Mouse (Mus musculus): ENCODE measurements around the gene Braf. TPM values are rescaled to one million over a fixed set of nuclear protein-coding genes. Genes with fewer than 3 reads are reported as not detected.
"Not testable (repeated sequence)": the region's sequence is repeated elsewhere in the genome, so short reads cannot be mapped to it uniquely, and the experiment has no call there.

Braf gene
- polyA plus RNA-seq (2015; fragmentation: Nextera tagmentation; extraction: Ambion mirVana): 23.6 and 23.8 TPM in 2 replicates

- peak within 1 kb of the TSS; percentile 90 for H3K4me3 ChIP-seq
- no peaks in the 10 kb centered on the region for H3K36me3 ChIP-seq
- H3K4me2 ChIP-seq: peak within 1 kb of the TSS; percentile 82
- peak; percentile 93 for ATAC-seq (ENCODE audit: low FRiP score, low read depth)
- peak within 1 kb of the TSS; percentile 93 for H3K27ac ChIP-seq (replicated peaks)
- H3K27me3 ChIP-seq: no peaks in the 10 kb centered on the region
- WGBS: under 1% methylated on average over 46 of the region's 101 CpGs
- H3K9me3 ChIP-seq: no peaks in the 10 kb centered on the region
- H3K4me1 ChIP-seq (replicated peaks): peaks cover 32% of the 10 kb centered on the region
- H3K9ac ChIP-seq: peak within 1 kb of the TSS; percentile 85
Measured at GRCm38 (mm10) chr6:39724866-39725711, at the start of gene Braf. Braf (minus strand) TSS chr6:39725463.

- 87% methylated on average over 9 of the region's 9 CpGs for WGBS
- Histone ChIP-seq H3K9ac (no peak overlapping the region), H3K36me3 (no peaks in the 10 kb centered on the region), H3K4me1 (replicated peaks) (no peaks in the 10 kb centered on the region), H3K27me3 (no peaks in the 10 kb centered on the region), H3K27ac (replicated peaks) (no peak overlapping the region), H3K4me2 (no peak overlapping the region), H3K4me3 (no peak overlapping the region), H3K9me3 (no peaks in the 10 kb centered on the region)
- no peak for ATAC-seq (ENCODE audit: low FRiP score, low read depth)
Measured at GRCm38 (mm10) chr6:39775029-39775428, 49.8 kb upstream of the Braf start.

- no peaks in the 10 kb centered on the region for H3K9me3 ChIP-seq
- H3K4me2 ChIP-seq: no peak overlapping the region
- ATAC-seq (ENCODE audit: low FRiP score, low read depth): no peak
- H3K4me1 ChIP-seq (replicated peaks): no peaks in the 10 kb centered on the region
- H3K4me3 ChIP-seq: no peak overlapping the region
- no peaks in the 10 kb centered on the region for H3K27me3 ChIP-seq
- H3K9ac ChIP-seq: no peak overlapping the region
- H3K36me3 ChIP-seq: no peaks in the 10 kb centered on the region
- 75% methylated on average over 2 of the region's 2 CpGs for WGBS
- no peak overlapping the region for H3K27ac ChIP-seq (replicated peaks)
Measured at GRCm38 (mm10) chr6:39757229-39757628, 32.0 kb upstream of the Braf start.

GRCm38 (mm10) chr6:39749881-39750280 is 24.6 kb upstream of the Braf start:
- ATAC-seq (ENCODE audit: low FRiP score, low read depth): no peak

GRCm38 (mm10) chr6:39747094-39747493 is 21.8 kb upstream of the Braf start:
- no peaks in the 10 kb centered on the region for H3K27me3 ChIP-seq
- ATAC-seq (ENCODE audit: low FRiP score, low read depth): no peak
- 16% methylated on average over 1 of the region's 1 CpGs for WGBS

More at GRCm38 (mm10) chr6:39749881-39750280, 24.6 kb upstream of the Braf start:
- no peaks in the 10 kb centered on the region for H3K36me3 ChIP-seq
- H3K9me3 ChIP-seq: no peaks in the 10 kb centered on the region
- WGBS: 19% methylated on average over 6 of the region's 6 CpGs
- no peaks in the 10 kb centered on the region for H3K4me1 ChIP-seq (replicated peaks)
- no peak overlapping the region for H3K4me2 ChIP-seq
- H3K9ac ChIP-seq: no peak overlapping the region
- H3K27me3 ChIP-seq: no peaks in the 10 kb centered on the region
- no peak overlapping the region for H3K27ac ChIP-seq (replicated peaks)
- no peak overlapping the region for H3K4me3 ChIP-seq

GRCm38 (mm10) chr6:39745456-39745855 is 20.2 kb upstream of the Braf start:
- H3K27ac ChIP-seq (replicated peaks): no peak overlapping the region
- no peak for ATAC-seq (ENCODE audit: low FRiP score, low read depth)
- H3K9me3 ChIP-seq: no peaks in the 10 kb centered on the region
- no peak overlapping the region for H3K9ac ChIP-seq
- H3K36me3 ChIP-seq: no peaks in the 10 kb centered on the region
- 100% methylated on average over 1 of the region's 1 CpGs for WGBS
- H3K4me2 ChIP-seq: no peak overlapping the region
- H3K4me1 ChIP-seq (replicated peaks): no peaks in the 10 kb centered on the region
- no peak overlapping the region for H3K4me3 ChIP-seq
- no peaks in the 10 kb centered on the region for H3K27me3 ChIP-seq

More at GRCm38 (mm10) chr6:39747094-39747493, 21.8 kb upstream of the Braf start:
- Histone ChIP-seq H3K4me1 (replicated peaks) (no peaks in the 10 kb centered on the region), H3K4me3 (no peak overlapping the region), H3K9me3 (no peaks in the 10 kb centered on the region), H3K36me3 (no peaks in the 10 kb centered on the region), H3K27ac (replicated peaks) (0 out of 2 replicates have a peak overlapping the region, but pooled peaks have one; percentile 4), H3K9ac (no peak overlapping the region), H3K4me2 (no peak overlapping the region)

- H3K4me2 ChIP-seq; H3K4me1 ChIP-seq (replicated peaks); ATAC-seq (ENCODE audit: low FRiP score, low read depth); H3K9ac ChIP-seq; H3K27ac ChIP-seq (replicated peaks); H3K9me3 ChIP-seq; H3K27me3 ChIP-seq; H3K4me3 ChIP-seq; H3K36me3 ChIP-seq: not testable (repeated sequence)
- 89% methylated on average over 9 of the region's 9 CpGs for WGBS
Measured at GRCm38 (mm10) chr6:39739698-39740097, 14.4 kb upstream of the Braf start.

- ATAC-seq (ENCODE audit: low FRiP score, low read depth): no peak
- Histone ChIP-seq H3K4me2 (no peak overlapping the region), H3K27ac (replicated peaks) (no peak overlapping the region), H3K9ac (no peak overlapping the region), H3K36me3 (no peaks in the 10 kb centered on the region), H3K4me3 (no peak overlapping the region), H3K27me3 (no peaks in the 10 kb centered on the region), H3K9me3 (no peaks in the 10 kb centered on the region), H3K4me1 (replicated peaks) (peaks cover 12% of the 10 kb centered on the region)
- WGBS: 83% methylated on average over 5 of the region's 5 CpGs
Measured at GRCm38 (mm10) chr6:39728095-39728494, 2.8 kb upstream of the Braf start.

GRCm38 (mm10) chr6:39726149-39726548 is 886 bp upstream of the Braf start:
- no peak for ATAC-seq (ENCODE audit: low FRiP score, low read depth)
- Histone ChIP-seq H3K27ac (replicated peaks) (no peak overlapping the region), H3K4me3 (no peak overlapping the region), H3K4me1 (replicated peaks) (peaks cover 23% of the 10 kb centered on the region), H3K9ac (no peak overlapping the region), H3K9me3 (no peaks in the 10 kb centered on the region), H3K27me3 (no peaks in the 10 kb centered on the region), H3K4me2 (no peak overlapping the region), H3K36me3 (no peaks in the 10 kb centered on the region)
- 81% methylated on average over 3 of the region's 3 CpGs for WGBS

- H3K36me3 ChIP-seq: no peaks in the 10 kb centered on the region
- no peaks in the 10 kb centered on the region for H3K9me3 ChIP-seq
- peak overlapping the region; percentile 93 for H3K27ac ChIP-seq (replicated peaks)
- H3K4me1 ChIP-seq (replicated peaks): peaks cover 32% of the 10 kb centered on the region
- peak; percentile 63 for ATAC-seq (ENCODE audit: low FRiP score, low read depth)
- WGBS: 2% methylated on average over 12 of the region's 12 CpGs
- H3K4me3 ChIP-seq: peak overlapping the region; percentile 90
- peak overlapping the region; percentile 82 for H3K4me2 ChIP-seq
- peak overlapping the region; percentile 85 for H3K9ac ChIP-seq
- H3K27me3 ChIP-seq: no peaks in the 10 kb centered on the region
Measured at GRCm38 (mm10) chr6:39724542-39724865, 759 bp downstream of the Braf start.

- Histone ChIP-seq H3K4me2 (peak overlapping the region; percentile 82), H3K4me3 (peak overlapping the region; percentile 90), H3K9me3 (no peaks in the 10 kb centered on the region), H3K36me3 (no peaks in the 10 kb centered on the region), H3K27me3 (no peaks in the 10 kb centered on the region), H3K27ac (replicated peaks) (peak overlapping the region; percentile 93), H3K9ac (peak overlapping the region; percentile 85), H3K4me1 (replicated peaks) (peaks cover 32% of the 10 kb centered on the region)
- no peak for ATAC-seq (ENCODE audit: low FRiP score, low read depth)
- WGBS: 3% methylated on average over 7 of the region's 7 CpGs
Measured at GRCm38 (mm10) chr6:39724071-39724470, 1.2 kb downstream of the Braf start.

- Histone ChIP-seq H3K36me3 (no peaks in the 10 kb centered on the region), H3K4me3 (no peak overlapping the region), H3K27ac (replicated peaks) (no peak overlapping the region), H3K9me3 (no peaks in the 10 kb centered on the region), H3K9ac (no peak overlapping the region), H3K4me1 (replicated peaks) (peaks cover 25% of the 10 kb centered on the region), H3K4me2 (no peak overlapping the region), H3K27me3 (no peaks in the 10 kb centered on the region)
- 62% methylated on average over 6 of the region's 6 CpGs for WGBS
- no peak for ATAC-seq (ENCODE audit: low FRiP score, low read depth)
Measured at GRCm38 (mm10) chr6:39718567-39718966, 6.7 kb downstream of the Braf start.

Data from hindbrain, embryonic 15.5 days (tissue).